Mouse (Mus musculus): ENCODE measurements around the gene Nek10.
"Not testable (repeated sequence)": the region's sequence is repeated elsewhere in the genome, so short reads cannot be mapped to it uniquely, and the experiment has no call there.

The Nek10 gene

DNA sequence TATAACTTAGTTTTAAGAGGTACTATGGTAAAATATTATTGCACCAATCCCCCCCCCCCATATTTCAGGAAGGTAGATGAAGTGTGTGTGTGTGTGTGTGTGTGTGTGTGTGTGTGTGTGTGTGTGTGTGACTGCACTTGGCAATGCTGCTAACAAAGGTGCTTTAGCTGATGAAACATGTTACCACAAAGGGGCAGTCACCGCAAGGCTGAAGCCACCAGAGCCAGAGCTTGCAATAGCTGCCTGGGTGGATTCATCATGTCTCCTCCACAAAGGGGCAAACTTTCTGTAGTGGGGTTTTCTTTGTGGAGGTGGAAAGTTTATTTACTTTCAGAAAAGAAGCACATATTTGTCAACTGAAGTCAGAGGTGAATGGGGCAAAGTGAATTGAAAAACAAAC is 67.9 kb downstream of the Nek10 start:
- DNase-seq, result no peak

DNA sequence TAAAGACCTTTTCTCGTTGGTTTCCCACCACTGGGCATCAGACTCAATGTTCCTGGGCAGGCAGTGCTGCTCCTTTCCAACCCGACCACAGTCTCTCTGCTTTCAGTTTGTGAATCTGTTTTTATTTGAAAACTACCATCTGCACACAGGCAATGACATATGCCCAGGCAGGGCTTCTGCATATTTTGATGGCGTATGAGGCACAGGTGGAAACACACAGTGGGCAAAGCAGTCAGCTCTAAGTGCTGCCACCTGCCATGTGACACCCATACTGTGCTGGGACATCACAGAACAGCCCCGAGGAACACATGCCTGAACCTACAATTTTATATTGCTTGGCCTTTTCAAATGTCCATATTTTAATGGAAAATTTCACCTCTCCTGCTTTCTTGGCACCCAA is 68.5 kb downstream of the Nek10 start:
- DNase-seq, result no peak

DNA sequence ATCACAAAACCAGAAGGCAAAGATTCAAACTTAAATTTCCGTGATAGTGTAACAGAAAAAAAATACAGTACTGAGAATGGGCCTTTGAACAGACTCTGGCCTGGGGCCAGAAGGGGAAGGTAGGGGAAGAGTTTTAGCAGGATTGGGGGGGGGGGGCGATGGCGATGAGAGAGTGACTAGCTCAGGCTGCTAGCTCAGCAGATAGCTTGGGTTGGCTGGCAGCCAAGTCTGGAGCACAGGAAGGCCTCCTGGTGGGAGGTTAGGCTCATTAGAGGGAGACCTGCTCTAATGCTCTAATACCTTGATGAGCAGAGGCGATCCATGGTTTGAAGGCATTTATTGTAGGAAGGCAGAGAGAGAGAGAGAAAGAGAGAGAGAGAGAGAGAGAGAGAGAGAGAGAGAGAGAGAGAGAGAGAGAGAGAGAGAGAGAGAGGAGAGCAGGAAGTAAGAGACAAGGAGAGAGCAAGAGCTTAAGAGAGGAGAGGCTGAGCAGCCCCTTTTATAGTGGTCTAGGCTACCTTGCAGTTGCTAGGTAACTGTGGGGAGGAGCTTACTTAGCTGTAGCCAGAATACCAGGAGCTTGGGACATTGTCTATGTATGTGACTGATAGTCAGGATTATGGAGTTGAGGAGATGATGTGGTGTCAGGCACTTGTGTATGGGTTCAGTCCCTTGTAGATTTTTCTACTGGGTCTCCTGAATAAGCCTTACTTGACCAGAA is 90.9 kb downstream of the Nek10 start:
- peak; percentile 6 for DNase-seq

DNA sequence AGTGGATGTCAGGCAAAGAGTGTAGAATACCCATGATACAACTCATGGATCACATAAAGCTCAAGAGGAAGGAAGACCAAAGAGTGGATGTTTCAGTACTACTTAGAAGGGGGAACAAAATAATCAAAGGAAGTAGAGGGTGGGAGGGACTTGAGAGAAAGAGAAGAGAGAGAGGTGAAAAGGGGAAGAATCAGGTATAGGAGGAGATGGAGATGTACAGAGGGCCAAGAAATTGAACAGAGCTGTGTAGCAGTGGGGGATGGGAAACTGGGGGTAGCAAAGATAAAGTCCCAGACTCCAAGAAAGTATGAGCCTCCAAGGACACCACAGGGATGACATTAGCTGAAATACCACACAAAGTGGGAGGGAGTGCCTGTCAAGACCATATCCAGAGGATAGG is 91.6 kb downstream of the Nek10 start:
- no peak for DNase-seq

GRCm38 (mm10) chr14:14895363-14895762 is 92.1 kb downstream of the Nek10 start:
- DNase-seq, result no peak

DNA sequence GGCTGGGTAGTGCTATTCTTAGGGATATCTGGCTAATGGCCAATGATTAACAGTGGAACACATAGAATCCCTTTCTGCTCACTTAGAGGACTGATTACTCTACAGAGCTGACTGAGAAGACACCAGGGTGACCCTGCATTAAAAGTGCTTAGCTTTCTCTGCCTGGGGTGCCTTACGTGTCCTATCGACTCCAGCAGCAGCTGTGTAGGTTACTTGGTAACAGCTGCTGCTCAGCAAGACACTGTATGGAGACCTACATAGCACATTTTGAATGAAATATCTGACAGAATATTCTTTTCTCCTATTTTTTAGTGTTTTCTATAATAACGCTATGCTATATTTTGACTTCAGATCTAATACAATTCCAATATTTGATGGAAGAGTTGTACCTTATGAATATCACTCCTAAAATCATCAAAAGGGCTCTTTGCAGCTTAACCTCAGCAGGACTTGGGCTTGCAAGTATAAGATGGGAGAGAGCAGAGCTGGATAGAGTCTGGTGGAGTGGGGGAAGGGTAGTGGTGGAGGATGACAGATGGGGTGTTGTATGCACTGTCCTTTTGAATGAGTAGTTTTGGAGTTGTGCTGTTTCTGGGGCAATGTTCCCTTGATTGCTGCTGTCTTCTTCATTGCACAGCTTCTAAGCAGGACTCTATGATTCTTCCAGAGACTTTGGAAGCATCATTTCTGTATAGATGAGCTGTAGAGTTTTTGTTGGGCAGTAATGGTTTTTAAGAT is 93.4 kb downstream of the Nek10 start:
- DNase-seq, result no peak

DNA sequence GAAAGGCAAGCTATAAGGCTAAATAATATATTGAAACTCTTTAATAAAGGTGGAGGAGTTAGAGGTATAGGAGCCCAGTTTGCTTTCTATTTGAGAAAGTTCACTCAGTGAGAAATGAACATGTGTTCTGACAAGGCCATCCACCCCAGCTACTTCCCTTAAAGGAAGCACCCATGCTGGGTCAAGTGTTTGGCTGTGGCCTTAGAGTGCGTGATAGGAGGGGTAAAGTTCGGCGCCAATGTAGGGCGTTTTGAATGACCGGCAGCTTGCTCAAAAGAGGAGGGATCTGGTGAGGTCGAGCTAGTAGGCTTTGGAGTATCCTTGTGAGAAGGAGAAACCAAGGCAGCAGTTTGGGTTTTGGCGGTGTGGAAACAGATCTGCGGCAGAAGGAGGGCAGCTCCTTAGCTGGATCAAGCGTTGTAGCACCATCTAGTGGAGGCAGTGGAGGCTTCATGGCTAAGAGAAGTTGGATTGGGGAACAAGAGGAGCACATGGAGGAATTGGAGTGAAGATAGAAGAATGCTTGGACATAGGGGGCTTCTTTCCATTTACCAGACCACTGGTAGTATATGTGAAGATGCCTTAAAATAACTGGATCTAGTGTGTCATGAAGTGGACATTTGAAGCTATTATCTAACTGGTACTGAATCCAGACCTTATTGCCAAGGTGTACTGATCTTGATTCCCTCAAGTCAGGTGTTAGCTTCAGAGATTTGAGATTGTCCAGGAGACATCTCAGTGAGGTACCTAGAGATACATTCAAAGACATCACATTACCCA is 101.7 kb downstream of the Nek10 start:
- DNase-seq, result peak; percentile 77

- no peak for DNase-seq
Observed at GRCm38 (mm10) chr14:14905530-14905852, 102.3 kb downstream of the Nek10 start.

GRCm38 (mm10) chr14:14925615-14926014 is 122.4 kb downstream of the Nek10 start:
- no peak for DNase-seq

GRCm38 (mm10) chr14:14927559-14927958 is 124.3 kb downstream of the Nek10 start:
- DNase-seq, result no peak

- no peak for DNase-seq
Observed at GRCm38 (mm10) chr14:14934977-14935376, 131.8 kb downstream of the Nek10 start.

DNA sequence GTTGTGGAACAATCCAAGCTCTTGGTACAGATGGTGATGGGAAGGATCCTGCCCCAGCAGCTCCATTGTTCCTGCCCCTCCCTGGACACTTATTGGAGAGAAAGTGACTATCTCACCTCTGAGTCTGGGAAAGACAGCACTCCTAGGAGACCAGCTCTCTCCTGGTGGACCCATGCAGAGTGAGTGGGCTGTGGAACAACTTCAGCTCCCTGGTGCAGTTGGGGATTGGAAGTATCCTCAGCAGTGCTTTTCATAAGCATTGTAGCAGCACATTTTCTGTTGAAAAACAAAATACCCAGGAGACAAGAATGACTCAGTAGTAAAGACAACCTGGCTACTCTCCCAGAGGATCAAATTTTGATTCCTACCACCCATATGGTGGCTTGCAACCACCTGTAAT is 142.7 kb downstream of the Nek10 start:
- DNase-seq, result no peak

DNA sequence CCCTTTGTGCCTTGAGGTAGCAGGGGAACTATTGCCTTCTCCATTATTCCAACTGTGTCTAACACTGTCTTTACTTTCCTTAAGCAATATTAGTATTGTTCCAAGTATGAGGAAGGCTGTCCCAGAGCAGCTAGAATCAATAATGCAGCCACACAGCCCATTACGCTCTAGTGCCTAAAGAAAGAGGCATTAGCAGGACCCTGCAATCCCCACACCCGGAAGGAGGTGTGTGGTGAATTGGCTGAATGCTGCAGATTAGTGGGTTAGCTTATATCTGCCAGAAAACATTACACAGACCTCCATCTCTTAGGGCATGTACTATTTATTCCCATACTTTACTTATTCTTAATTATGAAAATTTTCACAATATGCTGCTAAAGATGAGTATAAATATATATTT is 145.8 kb downstream of the Nek10 start:
- no peak for DNase-seq

GRCm38 (mm10) chr14:14951808-14952207 is 148.6 kb downstream of the Nek10 start:
- no peak for DNase-seq

GRCm38 (mm10) chr14:14959780-14960440 is 156.7 kb downstream of the Nek10 start:
- DNase-seq, result no peak

DNA sequence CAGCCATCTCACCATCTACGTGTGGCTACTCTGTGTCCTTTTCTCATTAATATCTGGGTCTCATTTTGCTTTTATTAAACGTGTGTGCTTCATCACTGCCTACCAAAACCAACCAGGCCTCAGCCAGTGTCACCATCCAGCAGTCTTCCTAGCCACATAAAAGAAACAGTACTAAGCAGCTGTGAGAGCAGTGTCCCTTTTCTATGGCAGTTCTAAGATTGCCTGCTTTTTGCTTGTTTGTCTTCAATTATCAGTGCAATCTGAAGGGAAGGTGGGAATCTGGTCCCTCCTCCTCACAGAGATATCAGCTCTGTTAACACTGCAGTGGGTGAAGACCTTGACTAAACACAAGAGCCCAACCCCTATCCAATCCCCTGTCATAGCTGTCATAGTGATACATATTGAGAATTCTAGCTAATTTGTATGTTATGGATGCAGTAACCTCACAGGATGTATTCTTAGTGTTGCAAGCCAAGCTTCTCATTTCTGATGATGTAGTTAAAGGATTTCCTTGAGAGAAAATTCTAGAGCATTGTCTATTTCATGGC is 157.3 kb downstream of the Nek10 start:
- no peak for DNase-seq

- DNase-seq, result no peak
Observed at GRCm38 (mm10) chr14:14970633-14971032, 167.4 kb downstream of the Nek10 start.

DNA sequence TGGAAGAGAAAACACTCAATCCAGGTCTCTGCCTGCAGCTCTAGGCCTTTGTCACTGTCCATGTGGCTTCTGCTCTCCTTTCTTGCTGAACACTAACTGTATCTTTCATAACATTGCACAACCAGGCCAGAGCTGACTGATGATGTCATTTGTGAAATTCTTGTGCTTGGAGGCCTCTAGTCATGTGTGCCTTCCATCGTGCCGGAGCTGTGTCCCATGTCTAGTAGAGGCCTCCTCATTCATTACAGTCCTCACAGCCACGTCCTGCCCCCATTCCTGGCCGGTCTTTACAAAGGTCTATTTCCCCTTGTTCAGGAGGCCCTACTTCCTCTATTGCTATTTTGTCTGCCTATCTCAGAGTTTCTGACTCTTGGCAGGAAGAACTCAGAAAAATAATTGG is 167.8 kb downstream of the Nek10 start:
- no peak for DNase-seq

DNA sequence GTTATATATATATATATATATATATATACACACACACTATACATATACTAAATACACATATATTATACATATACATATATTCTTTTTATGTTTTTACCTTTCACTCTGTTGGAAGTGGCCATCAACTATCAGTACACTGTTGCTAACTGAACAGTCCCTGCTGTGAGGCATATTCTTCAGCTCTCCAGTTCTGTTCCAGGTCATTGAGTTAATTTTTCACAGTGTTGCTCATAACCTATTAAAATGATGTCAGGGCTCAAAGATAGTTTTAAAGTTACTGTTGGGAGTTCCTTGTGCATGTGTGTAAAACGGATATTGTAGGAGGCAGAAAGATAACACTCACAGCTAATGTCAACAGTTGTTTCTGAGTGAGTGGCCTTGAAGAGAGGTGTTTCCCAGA is 170.9 kb downstream of the Nek10 start:
- DNase-seq, result no peak

GRCm38 (mm10) chr14:14984106-14984505 is 180.9 kb downstream of the Nek10 start:
- not testable (repeated sequence) for DNase-seq

GRCm38 (mm10) chr14:14984710-14985647 is 181.8 kb downstream of the Nek10 start:
- peak; percentile 82 for DNase-seq

DNA sequence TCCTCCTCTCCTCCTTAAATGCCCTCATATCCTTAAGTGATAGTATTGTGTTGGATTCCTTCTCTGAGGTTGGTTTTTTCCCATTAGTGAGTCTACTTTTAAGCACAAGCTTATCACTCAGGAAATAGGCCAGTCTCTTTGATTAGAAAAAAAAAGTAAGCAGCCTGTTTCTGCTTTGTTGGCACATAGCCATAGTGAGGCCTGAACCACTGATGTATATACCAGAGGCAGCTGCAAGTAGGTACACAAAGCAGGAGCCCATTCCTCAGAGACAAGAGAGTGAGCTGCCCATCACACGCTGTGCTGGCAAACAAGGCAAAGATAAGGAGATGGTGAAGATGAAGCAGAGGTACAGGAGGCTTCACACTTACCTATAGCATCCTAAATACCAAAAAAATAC is 184.2 kb downstream of the Nek10 start:
- DNase-seq, result no peak
